Mouse (Mus musculus) kidney, embryonic 15.5 days (tissue): Measurements from ENCODE around the gene Mepce. TPM values are rescaled to one million over a fixed set of nuclear protein-coding genes. Genes with fewer than 3 reads are reported as not detected.

Experiments used
- ATAC-seq: fragments of 200-750 bp; cut with Nextera tagmentation; replicated peaks from 2 replicates; pipeline ENCODE4 v1.8.0; 2017; ENCODE audit warnings: moderate TSS enrichment; ENCODE audit not compliant: low FRiP score
- H3K27ac ChIP-seq: fragments of 300-500 bp; sonication (generic); 2 replicates; pipeline ENCODE4 v1.5.1; 2015; ENCODE audit warnings: mild to moderate bottlenecking, inconsistent platforms
- H3K27me3 ChIP-seq: fragments of 300-500 bp; sonication (generic); 2 replicates; pipeline ENCODE4 v1.6.1; 2015; ENCODE audit warnings: inconsistent platforms
- H3K36me3 ChIP-seq: fragments of 300-500 bp; sonication (generic); 2 replicates; pipeline ENCODE4 v1.6.1; 2015; ENCODE audit warnings: inconsistent platforms
- H3K4me1 ChIP-seq: fragments of 300-500 bp; sonication (generic); 2 replicates; pipeline ENCODE4 v1.6.1; 2015; ENCODE audit warnings: inconsistent platforms
- H3K4me2 ChIP-seq: fragments of 300-500 bp; sonication (generic); 2 replicates; pipeline ENCODE4 v1.6.1; 2015; ENCODE audit warnings: moderate library complexity, mild to moderate bottlenecking, inconsistent platforms
- H3K4me3 ChIP-seq: fragments of 300-500 bp; sonication (generic); replicated peaks from 2 replicates; pipeline ENCODE4 v1.5.1; 2015; ENCODE audit warnings: mild to moderate bottlenecking, inconsistent platforms
- H3K9ac ChIP-seq: fragments of 300-500 bp; sonication (generic); 2 replicates; pipeline ENCODE4 v1.6.1; 2015; ENCODE audit warnings: mild to moderate bottlenecking, inconsistent platforms
- H3K9me3 ChIP-seq: fragments of 300-500 bp; sonication (generic); replicated peaks from 2 replicates; pipeline ENCODE4 v1.6.1; 2016; ENCODE audit warnings: inconsistent platforms
- WGBS: fragments of 180-500 bp; shearing (Covaris S2); methylation state at CpG from one replicate; pipeline ENCODE4 v1.1.7; 2015; ENCODE audit warnings: mixed read lengths; 5-methylcytosine and 5-hydroxymethylcytosine counted together
- polyA plus RNA-seq: library from polyadenylated mRNA; unstranded; fragments of >200 nt; fragmentation: Nextera tagmentation; extraction: Ambion mirVana; gene quantifications from 2 replicates; pipeline ENCODE4 v1.2.1, GENCODE M21; 2015

Gene Mepce
- polyA plus RNA-seq, 1 experiment from 2014 or later = 10.4 TPM

GRCm38 (mm10) chr5:137775587-137776290 is 11.7 kb downstream of the Mepce start:
- Histone ChIP-seq H3K4me2 (no peak overlapping the region; the same call in 1 of the 2 replicates), H3K36me3 (peaks cover 9% of the 10 kb centered on the region), H3K27ac (peak overlapping the region; percentile 63), H3K9ac (no peak overlapping the region), H3K4me1 (peaks cover 38% of the 10 kb centered on the region), H3K4me3 (no peak overlapping the region), H3K27me3 (no peaks in the 10 kb centered on the region), H3K9me3 (no peaks in the 10 kb centered on the region)
- ATAC-seq = no peak
- WGBS = 96% methylated on average over 2 of the region's 2 CpGs

GRCm38 (mm10) chr5:137772755-137773154 is 14.7 kb downstream of the Mepce start:
- Histone ChIP-seq H3K9me3 (no peaks in the 10 kb centered on the region), H3K9ac (no peak overlapping the region), H3K4me2 (no peak overlapping the region), H3K27ac (no peak overlapping the region), H3K4me1 (peaks cover 17% of the 10 kb centered on the region), H3K4me3 (no peak overlapping the region), H3K36me3 (no peaks in the 10 kb centered on the region), H3K27me3 (no peaks in the 10 kb centered on the region)
- ATAC-seq = no peak

- ATAC-seq = 0 out of 2 replicates have a peak, but pooled peaks have one; percentile 70
- H3K27me3 ChIP-seq = no peaks in the 10 kb centered on the region
Measured at GRCm38 (mm10) chr5:137770709-137771108, 16.7 kb downstream of the Mepce start.

GRCm38 (mm10) chr5:137768475-137768874 is 19.0 kb downstream of the Mepce start:
- Histone ChIP-seq H3K27ac (no peak overlapping the region), H3K4me2 (no peak overlapping the region), H3K9ac (no peak overlapping the region), H3K9me3 (no peaks in the 10 kb centered on the region), H3K36me3 (no peaks in the 10 kb centered on the region), H3K27me3 (no peaks in the 10 kb centered on the region), H3K4me3 (no peak overlapping the region), H3K4me1 (no peaks in the 10 kb centered on the region)
- no peak for ATAC-seq
- WGBS = 76% methylated on average over 1 of the region's 1 CpGs

More at GRCm38 (mm10) chr5:137770709-137771108, 16.7 kb downstream of the Mepce start:
- H3K4me1 ChIP-seq = no peaks in the 10 kb centered on the region
- H3K4me3 ChIP-seq = no peak overlapping the region
- H3K9me3 ChIP-seq = no peaks in the 10 kb centered on the region
- H3K9ac ChIP-seq = no peak overlapping the region
- WGBS = 52% methylated on average over 2 of the region's 2 CpGs
- H3K27ac ChIP-seq = no peak overlapping the region
- no peak overlapping the region for H3K4me2 ChIP-seq
- no peaks in the 10 kb centered on the region for H3K36me3 ChIP-seq

GRCm38 (mm10) chr5:137766270-137766669 is 21.2 kb downstream of the Mepce start:
- no peaks in the 10 kb centered on the region for H3K9me3 ChIP-seq
- H3K9ac ChIP-seq = no peak overlapping the region
- H3K27me3 ChIP-seq = no peaks in the 10 kb centered on the region
- 64% methylated on average over 3 of the region's 3 CpGs for WGBS
- ATAC-seq = no peak
- no peak overlapping the region for H3K27ac ChIP-seq
- H3K4me2 ChIP-seq = no peak overlapping the region
- no peaks in the 10 kb centered on the region for H3K4me1 ChIP-seq
- H3K4me3 ChIP-seq = no peak overlapping the region
- no peaks in the 10 kb centered on the region for H3K36me3 ChIP-seq

GRCm38 (mm10) chr5:137764609-137765340 is 22.7 kb downstream of the Mepce start:
- Histone ChIP-seq H3K27me3 (no peaks in the 10 kb centered on the region), H3K36me3 (peaks cover 3% of the 10 kb centered on the region; the same call in 1 of the 2 replicates), H3K4me3 (no peak overlapping the region), H3K27ac (no peak overlapping the region), H3K9ac (no peak overlapping the region), H3K4me2 (no peak overlapping the region), H3K4me1 (no peaks in the 10 kb centered on the region), H3K9me3 (no peaks in the 10 kb centered on the region)
- ATAC-seq = no peak
- 61% methylated on average over 9 of the region's 9 CpGs for WGBS

GRCm38 (mm10) chr5:137759971-137760412 is 27.5 kb downstream of the Mepce start:
- Histone ChIP-seq H3K9me3 (no peaks in the 10 kb centered on the region), H3K4me3 (no peak overlapping the region), H3K9ac (no peak overlapping the region), H3K4me1 (0 out of 2 replicates have a peak, but pooled peaks cover 11% of the 10 kb centered on the region), H3K27me3 (no peaks in the 10 kb centered on the region), H3K27ac (no peak overlapping the region), H3K4me2 (no peak overlapping the region), H3K36me3 (peaks cover 48% of the 10 kb centered on the region)
- peak; percentile 41; the same call in 1 of the 2 replicates for ATAC-seq
- 38% methylated on average over 4 of the region's 4 CpGs for WGBS

GRCm38 (mm10) chr5:137758921-137759534 is 28.4 kb downstream of the Mepce start:
- 91% methylated on average over 19 of the region's 19 CpGs for WGBS
- Histone ChIP-seq H3K4me1 (0 out of 2 replicates have a peak, but pooled peaks cover 11% of the 10 kb centered on the region), H3K9ac (no peak overlapping the region), H3K4me2 (no peak overlapping the region), H3K27me3 (no peaks in the 10 kb centered on the region), H3K4me3 (no peak overlapping the region), H3K36me3 (peaks cover 52% of the 10 kb centered on the region), H3K27ac (no peak overlapping the region), H3K9me3 (no peaks in the 10 kb centered on the region)
- ATAC-seq = no peak

- Histone ChIP-seq H3K27ac (no peak overlapping the region), H3K4me3 (no peak overlapping the region), H3K4me2 (no peak overlapping the region), H3K9me3 (no peaks in the 10 kb centered on the region), H3K4me1 (0 out of 2 replicates have a peak, but pooled peaks cover 11% of the 10 kb centered on the region), H3K36me3 (peaks cover 62% of the 10 kb centered on the region), H3K9ac (no peak overlapping the region), H3K27me3 (no peaks in the 10 kb centered on the region)
- no peak for ATAC-seq
- 79% methylated on average over 6 of the region's 6 CpGs for WGBS
Measured at GRCm38 (mm10) chr5:137757887-137758286, 29.6 kb downstream of the Mepce start.

- Histone ChIP-seq H3K4me1 (0 out of 2 replicates have a peak, but pooled peaks cover 11% of the 10 kb centered on the region), H3K4me3 (no peak overlapping the region), H3K27ac (0 out of 2 replicates have a peak overlapping the region, but pooled peaks have one; percentile 22), H3K9me3 (no peaks in the 10 kb centered on the region), H3K9ac (0 out of 2 replicates have a peak overlapping the region, but pooled peaks have one; percentile 10), H3K27me3 (no peaks in the 10 kb centered on the region), H3K36me3 (peaks cover 70% of the 10 kb centered on the region), H3K4me2 (no peak overlapping the region)
- 0 out of 2 replicates have a peak, but pooled peaks have one; percentile 50 for ATAC-seq
- WGBS = 49% methylated on average over 10 of the region's 10 CpGs
Measured at GRCm38 (mm10) chr5:137756882-137757661, 30.4 kb downstream of the Mepce start.

GRCm38 (mm10) chr5:137756106-137756505 is 31.3 kb downstream of the Mepce start:
- peaks cover 80% of the 10 kb centered on the region for H3K36me3 ChIP-seq
- H3K9ac ChIP-seq = no peak overlapping the region
- WGBS = 60% methylated on average over 3 of the region's 3 CpGs
- H3K9me3 ChIP-seq = no peaks in the 10 kb centered on the region
- H3K4me3 ChIP-seq = no peak overlapping the region
- 0 out of 2 replicates have a peak, but pooled peaks cover 14% of the 10 kb centered on the region for H3K4me1 ChIP-seq
- H3K27me3 ChIP-seq = no peaks in the 10 kb centered on the region
- no peak overlapping the region for H3K27ac ChIP-seq
- ATAC-seq = no peak
- no peak overlapping the region for H3K4me2 ChIP-seq
